Mouse (Mus musculus): ENCODE measurements around the gene Tefm. TPM values are rescaled to one million over a fixed set of nuclear protein-coding genes. Genes with fewer than 3 reads are reported as not detected.
"Not testable (repeated sequence)": the region's sequence is repeated elsewhere in the genome, so short reads cannot be mapped to it uniquely, and the experiment has no call there.

Tefm gene
- total RNA-seq, 4 experiments from 2014 or later: 7.5 to 14.8 (median 10.9) TPM

DNA sequence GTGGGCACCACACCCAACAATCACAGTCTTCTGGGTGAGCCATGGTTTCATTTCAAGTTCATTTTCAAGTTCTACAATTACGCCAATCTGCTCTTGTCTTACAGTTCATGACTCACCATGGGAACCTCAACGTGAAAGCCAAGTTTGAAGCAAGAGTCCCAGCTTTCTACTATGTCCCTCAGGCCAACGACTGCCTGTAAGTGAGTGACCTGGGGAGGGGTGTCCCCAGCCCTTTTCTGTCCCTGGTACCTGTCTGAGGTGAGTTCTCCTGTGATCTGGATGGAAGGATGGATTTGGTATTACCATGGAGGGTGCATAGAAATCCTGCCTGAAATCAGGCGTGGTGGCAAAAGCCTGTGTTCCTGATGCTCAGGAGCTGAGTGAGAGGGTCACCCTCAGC is 14.9 kb upstream of the Tefm start:
- no peak for DNase-seq (ENCODE audit: low spot score in 2 of 2)

DNA sequence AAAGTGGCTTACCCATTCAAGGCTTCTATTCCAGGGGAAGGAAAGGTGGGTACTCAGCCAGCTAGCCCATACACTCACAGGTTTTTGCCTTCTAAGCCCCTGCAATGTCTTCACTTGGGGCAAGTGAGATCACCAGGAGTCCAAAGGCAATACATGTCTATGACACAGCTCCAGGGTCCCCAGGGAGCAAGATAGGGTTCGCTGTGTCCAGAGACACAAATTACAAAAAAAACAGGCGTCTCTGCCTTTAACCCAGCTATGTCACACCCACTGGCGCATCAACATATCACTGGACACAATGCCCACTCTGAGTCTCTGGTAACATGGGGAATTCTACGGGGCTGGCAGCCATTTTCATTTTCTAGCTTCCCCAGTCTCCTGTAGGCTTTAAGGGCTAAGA is 14.0 kb upstream of the Tefm start:
- no peak for DNase-seq (ENCODE audit: low spot score in 2 of 2)

DNA sequence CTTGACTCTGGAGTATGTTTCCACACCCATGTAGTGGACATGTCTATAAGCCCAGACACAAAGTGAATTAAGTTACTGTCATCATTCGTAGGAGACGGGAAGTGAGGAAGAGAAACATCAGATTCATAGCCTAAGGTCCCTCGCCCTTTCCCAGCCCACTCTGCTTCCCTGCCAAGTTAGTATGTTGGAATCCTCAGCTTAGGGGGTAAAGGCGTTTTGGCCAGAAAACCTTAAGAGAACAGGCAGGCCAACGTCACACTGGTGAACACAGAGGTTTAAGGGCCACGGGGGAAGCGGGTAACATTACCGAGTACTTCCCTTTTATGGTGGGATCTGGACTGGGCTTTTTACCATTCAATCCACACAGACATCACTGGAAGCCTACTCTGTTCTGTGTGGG is 13.6 kb upstream of the Tefm start:
- no peak for DNase-seq (ENCODE audit: low spot score in 2 of 2)

DNA sequence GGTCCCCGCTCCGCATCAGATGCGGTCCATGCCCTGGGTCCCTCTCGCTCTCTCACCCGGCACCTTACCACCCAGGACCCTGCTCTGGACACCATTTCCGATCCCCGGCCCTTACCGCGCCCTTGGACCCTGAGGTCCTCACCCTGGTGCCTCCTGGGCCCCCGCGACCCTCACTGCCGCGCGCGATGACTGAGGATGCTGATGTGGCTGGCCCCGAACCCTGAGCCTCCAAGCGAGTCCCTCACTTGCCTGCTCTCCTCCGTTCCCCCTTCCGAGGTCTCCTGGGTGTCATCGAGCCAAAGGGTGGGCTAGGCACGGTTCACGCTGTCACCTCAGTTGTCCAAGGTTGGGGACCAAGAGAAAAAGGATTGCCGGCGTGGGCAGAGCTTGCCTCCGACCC is 12.5 kb upstream of the Tefm start:
- DNase-seq (ENCODE audit: low spot score in 2 of 2): no peak

DNA sequence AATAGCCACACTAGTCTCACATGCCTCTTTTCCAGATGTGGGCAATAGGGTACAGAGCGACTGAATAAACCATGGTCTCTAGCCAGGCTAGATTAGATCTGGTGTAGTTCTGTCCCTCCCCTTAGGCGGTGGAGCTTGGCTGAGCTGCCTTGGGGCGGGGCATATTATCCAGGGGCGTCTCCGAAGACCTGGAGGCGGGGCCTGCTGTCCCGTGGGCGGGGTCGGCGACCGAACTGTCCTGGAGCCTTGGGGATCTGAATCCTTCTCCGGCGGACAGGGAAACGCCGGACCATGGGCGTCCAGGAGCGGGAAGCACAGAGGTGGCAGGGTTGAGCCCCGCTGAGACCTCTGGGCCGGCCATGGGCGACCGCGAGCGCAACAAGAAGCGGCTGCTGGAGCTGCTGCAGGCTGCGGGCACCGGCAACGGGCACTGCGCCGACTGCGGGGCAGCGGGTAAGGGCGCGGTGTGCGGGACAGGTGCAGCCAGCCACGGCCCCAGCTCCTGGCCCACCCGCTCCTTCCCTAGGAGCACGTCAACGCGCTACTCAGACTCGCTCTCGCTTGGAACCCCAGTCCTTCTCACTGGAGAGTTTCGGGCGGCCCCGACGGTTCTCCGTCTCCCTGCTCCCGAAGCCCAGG is 12.0 kb upstream of the Tefm start, which contains the start of gene Adap2:
Adap2 (plus strand) TSS at position 249 of the 639 bp plus-strand sequence.
- peak; percentile 18 to 54 for DNase-seq (ENCODE audit: low spot score in 2 of 2)

DNA sequence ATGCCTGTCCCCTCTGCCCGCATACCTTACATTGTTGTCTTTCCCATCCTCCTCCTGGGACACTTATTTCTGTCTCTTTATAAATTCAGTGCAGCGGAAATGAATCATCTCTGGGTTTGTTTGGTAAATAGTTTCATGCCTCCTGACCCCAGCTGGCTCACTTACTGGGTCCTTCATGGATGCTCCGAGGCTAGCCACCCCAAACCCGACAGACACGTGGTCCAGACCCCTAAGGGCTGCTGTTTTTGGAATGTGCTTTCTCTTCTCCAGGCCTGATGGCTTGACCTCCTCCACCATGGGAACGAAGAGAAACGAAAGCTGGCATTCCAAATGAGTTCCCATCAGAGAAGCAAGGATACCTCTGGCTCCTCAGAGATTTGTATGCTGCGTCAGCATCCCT is 10.4 kb upstream of the Tefm start:
- DNase-seq (ENCODE audit: low spot score in 2 of 2): no peak

DNA sequence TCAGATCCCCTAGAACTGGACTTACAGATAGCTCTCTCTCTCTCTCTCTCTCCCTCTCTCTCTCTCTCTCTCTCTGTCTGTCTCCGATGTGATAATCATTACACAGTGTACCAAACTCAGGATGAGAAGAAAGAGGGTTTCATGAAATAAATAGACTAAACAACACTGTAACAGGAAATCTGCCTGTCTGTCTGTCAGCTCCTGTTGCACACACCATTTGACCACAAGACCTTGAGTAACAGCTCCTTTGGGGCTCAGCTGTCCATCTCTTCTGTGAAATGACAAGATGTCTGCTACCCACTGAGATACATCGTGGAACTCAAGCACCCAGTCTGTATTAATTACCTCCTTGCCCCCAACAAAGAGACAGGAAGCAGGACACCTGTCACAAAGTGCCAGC is 9.6 kb upstream of the Tefm start:
- no peak for DNase-seq (ENCODE audit: low spot score in 2 of 2)

DNA sequence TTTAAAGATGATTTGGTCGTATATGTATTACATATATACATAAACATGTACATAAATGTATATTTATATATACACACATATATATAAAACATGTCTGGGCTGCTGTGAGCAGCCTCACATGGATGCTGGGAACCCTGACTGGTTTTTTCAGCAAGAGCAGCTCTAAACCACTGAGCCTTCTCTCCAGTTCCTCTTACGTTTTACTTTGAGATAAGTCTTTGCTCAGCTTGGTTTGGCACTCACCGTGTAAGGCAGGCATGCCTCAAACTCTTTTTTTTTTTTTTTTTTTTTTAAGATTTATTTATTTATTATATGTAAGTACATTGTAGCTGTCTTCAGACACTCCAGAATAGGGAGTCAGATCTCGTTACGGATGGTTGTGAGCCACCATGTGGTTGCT is 8.6 kb upstream of the Tefm start:
- DNase-seq (ENCODE audit: low spot score in 2 of 2): no peak

DNA sequence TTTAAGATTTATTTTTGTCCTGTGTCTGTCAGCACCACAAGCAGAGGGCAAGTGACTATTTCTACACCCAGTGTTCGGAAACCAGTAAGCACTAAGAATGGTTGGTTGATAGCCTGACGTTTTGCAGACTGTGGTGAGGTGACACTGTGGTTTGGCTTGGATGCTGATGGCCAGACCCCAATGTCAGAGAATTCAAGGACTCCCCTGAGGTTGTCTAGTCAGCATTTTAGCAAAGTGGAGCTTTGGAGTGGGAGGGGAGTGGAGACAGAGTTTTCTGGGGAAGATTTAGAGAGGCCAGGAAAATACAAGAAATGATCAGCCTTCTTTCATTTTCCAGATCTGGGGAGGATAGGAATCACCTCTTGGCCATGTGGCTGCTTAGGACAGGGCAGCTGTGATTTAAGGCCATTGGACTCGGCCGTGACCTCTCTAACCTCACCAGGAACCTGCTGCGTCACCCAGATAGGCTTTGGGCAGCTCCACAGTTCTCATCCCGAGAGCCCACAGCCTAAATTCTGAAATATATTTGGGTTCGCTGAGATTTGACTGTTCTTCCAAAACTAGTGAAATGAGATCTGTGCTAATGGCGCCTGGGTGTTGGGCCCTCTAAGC is 7.5 kb upstream of the Tefm start:
- no peak for DNase-seq (ENCODE audit: low spot score in 2 of 2)

DNA sequence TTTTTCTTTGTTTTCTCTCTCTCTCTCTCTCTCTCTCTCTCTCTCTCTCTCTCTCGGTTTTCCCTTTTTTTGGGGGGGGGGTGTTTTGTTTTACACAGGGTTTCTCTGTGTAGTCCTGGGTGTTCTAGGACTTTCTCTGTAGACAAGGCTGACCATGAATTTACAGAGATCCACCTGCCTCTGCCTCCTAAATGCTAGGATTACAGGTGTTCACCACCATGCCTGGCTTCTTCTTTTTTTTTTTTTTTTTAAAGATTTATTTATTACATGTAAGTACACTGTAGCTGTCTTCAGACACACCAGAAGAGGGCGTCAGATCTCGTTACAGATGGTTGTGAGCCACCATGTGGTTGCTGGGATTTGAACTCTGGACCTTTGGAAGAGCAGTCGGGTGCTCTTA is 7.0 kb upstream of the Tefm start:
- DNase-seq (ENCODE audit: low spot score in 2 of 2): not testable (repeated sequence)

DNA sequence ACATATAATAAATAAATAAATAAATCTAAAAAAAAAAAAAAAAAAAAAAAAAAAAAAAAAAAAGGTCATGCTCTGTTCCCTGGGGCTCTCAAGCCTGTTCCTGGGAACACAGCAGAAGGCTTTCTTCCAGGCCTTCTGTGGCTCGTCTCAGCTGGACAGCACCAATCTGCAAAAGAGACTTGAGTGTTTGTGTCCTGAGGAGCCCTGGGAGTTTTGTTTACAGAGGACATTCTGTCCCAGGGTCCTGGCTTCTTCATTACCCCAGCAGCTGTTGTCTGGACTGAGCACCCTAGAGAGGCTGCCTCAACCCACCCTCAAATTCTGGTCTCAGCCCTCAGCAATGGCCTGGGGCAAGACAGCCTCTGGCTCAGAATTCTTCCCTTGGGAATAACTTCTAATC is 6.3 kb upstream of the Tefm start:
- DNase-seq (ENCODE audit: low spot score in 2 of 2): no peak

DNA sequence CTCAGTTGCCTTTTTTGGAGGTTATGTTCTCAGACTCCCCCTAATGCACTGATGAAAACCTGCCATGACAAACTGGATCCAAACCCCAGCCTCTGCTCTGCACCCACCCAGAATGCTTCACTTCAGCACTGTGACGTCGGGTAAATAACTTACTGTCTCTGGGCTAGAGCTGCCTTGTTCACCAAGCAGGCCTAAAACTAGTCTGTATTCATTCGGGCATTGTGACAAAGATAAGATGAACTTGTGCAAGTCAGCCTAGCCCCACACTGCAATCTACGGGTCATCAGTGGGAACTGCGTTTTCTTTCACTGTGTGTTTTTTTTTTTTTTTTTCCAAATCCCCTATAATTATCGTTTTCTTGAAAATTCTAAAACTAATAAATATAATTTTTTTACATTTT is 5.8 kb upstream of the Tefm start:
- no peak for DNase-seq (ENCODE audit: low spot score in 2 of 2)

DNA sequence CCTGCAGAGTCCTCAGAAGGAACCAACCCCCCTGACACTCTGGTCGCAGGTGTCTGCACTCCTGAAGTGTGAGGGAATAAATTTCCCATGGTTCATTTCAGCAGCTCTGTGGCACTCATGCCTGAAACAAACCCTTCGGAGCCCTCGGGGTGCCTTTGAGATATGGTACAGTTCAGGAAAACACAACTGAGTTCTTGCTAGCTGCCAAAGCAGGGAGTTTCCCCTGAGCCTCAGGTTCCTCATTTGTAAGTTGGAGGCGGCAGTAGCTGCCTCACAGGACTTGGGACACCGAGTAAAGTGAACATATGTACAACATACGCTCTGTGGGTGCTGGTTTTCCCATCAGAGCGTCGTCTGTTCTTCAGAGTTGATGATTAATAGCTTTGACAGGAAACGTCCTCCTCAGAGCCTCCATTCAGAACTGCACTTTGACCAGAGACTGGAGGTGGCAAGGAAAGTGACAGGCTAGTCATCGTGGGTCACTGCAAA is 3.9 kb upstream of the Tefm start:
- DNase-seq (ENCODE audit: low spot score in 2 of 2): no peak

DNA sequence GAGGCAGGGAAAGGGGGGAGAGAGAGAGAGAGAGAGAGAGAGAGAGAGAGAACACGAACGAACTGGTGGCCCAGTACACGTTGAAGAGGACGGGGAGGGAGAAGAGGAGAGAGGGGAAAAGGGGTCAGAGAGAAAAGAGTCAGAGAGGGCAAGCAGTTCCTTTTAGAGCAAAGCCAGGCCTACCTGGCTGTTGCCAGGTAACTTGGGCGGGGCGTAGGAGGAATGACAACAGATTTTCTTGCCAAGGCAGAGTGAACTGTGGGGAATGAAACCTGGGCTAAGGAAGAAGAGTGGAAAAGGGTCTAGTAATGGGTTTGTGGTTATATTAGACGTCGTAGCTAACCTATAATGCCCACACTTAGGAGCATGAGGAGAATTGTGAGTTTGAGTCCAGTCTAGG is 897 bp upstream of the Tefm start:
- no peak for DNase-seq (ENCODE audit: low spot score in 2 of 2)

DNA sequence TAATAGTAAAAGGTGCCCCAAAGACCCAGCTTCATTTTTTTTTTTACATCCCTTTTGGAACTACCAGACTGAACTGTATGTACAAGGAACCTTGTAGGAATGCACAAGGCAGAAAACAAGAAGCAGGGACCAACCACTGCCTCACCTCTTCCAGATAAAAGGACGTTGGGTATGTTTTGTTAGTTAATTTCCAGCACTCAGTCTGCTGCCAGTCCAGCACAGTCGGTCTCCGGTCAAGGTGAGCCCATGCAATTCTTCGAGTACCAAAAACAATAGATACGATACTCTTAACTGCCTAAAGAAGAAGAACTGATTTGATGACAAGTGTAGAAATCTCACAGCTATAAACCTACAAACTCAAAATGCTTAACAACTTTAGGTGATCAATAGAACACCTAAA is 4.2 kb downstream of the Tefm start:
- no peak for DNase-seq (ENCODE audit: low spot score in 2 of 2)

DNA sequence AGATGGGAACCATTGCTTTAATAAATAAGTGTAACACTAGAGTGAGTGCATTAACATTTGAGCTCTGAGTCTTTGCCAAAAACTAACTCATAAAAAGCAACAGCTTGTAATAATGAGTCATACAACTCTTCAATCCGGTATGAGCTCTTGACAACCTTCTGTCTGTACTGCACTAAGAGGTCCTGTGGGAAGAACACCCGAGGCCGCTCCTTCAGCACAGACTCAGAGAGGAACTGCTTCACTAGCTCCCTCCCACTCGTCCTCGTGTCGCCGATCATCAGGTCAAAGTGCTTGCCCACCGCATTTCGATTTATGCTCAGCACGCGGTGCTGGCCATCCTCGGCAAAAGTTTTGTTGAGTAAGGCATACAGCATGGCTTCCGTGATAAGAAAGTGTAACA is 5.2 kb downstream of the Tefm start:
- no peak for DNase-seq (ENCODE audit: low spot score in 2 of 2)

DNA sequence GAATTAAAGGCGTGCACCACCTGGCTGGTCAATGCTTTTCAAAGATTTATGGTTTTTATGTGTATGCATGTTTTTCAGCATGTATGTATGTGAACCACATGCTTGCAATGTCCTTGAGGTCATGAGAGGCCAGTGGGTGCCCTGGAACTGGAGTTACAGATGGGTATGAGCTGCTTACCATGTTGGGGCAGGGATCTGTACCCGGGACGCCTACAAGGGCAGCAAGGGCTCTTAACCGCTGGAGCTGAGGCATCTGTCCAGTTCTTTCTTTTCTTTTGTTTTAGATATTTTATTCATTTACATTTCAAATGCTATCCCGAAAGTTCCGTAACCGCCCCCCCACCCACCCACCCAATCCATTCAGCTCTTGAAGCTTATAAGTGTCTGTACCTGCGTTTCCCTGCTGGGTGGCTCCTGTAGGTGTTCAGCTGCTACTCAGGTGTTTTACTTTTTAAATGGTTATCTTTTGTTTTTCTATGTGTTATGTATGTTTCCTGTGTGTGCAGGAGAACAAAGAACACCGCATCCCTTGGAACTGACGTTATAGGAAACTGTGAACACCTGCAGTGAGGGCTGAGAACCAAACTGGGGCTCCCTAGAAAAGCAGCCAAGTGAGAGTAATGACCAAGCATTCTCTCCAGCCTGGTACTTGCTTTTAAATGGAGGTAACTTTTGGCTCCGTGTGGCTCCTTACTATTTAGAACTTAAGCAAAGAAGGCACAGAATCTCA is 5.9 kb downstream of the Tefm start:
- DNase-seq (ENCODE audit: low spot score in 2 of 2): no peak

DNA sequence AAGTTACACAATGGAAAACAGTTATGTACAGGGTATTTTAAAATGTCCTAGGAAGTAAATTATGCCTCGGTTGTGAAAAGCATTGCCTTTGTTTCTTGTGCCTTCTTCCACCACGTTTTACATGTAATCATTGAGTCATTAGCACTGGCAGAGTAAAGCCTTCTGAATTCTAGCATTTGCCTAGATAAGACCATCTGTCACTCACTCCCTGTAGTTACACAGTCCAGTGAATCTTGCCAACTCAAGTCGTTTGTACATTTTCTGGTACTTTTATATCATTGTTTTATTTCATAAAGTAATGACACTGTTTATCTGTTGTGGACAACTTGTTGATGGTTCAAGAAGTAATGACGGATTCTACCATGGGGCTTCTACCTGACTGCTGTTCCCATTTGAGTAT is 7.2 kb downstream of the Tefm start:
- DNase-seq (ENCODE audit: low spot score in 2 of 2): no peak

DNA sequence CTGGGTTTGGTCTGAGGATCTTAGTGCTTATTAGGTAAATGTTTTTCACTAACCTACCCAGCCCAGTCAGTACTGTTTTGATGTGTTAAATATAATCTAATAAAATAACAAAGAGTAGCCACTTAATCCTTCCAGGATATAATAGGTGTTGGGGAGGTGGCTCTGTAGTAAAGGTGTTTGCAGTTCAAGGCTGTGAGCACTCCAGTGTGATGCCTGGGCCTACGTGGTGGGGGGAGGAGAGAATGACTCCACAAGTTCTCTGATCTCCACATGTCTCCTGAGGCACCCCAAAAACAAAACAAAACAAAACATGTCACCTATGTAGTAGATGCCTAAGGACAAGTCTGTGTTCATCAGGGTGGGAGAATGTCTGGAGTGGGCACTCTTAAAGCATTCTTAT is 9.9 kb downstream of the Tefm start:
- no peak for DNase-seq (ENCODE audit: low spot score in 2 of 2)

DNA sequence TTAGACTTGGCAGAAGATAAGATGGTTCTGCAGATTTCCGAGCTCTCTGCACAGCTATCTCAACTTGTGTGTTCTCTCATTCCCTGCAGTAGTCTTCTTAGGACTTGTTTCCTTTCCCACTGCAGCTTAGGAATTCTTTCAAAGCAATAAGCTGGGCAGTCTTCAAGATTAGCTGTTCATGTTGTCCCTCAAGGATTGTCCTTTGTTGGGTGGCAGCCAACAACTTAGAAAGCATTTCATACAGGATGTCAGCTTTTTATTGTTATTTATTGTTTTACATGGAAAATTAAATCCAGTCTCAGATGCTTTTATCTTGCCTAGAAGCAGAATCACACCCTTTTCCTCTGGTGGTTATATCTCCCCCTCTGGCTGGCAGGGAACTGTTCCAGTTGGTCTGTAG is 25.6 kb downstream of the Tefm start:
- no peak for DNase-seq (ENCODE audit: low spot score in 2 of 2)

DNA sequence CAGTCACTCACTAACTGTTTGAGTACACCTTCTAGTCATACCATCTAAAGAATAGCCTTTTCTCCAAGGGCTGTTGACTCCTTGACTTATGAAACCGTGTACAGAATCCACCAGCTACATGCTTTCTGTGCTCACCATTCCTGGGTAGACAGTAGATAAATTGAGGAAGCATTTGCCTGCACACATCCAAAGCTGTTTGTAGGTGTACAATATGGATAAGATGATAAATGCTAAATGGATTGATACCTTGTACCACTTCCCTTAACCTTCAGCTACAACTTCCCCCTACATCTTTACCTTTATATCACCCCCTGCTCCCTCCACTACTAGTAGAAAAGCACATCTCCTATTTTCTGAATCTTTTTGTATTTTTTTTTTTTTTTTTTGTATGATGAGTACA is 37.6 kb downstream of the Tefm start:
- no peak for DNase-seq (ENCODE audit: low spot score in 2 of 2)

DNA sequence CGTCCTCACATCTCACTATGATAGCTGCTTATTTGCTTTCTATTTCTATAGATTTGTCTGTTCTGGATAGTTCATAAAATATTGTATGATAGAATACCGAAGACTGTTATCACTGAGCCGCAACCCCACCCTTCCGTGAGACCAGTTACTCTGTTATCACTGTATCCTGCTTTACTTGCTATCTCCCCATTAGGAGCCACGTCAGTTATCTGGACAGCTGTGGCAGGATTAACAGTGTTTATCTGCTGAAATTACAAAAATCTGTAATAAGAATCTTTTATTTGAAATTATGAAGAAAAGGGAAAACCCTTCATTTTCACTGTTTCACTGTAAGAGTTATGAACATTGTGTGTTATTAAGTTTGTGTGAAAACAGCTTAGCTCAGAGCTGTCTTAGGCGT is 40.7 kb downstream of the Tefm start:
- DNase-seq (ENCODE audit: low spot score in 2 of 2): no peak
